Mouse (Mus musculus) G1E (cell line): Measurements from ENCODE around the gene Nos1ap. TPM values are rescaled to one million over a fixed set of nuclear protein-coding genes. Genes with fewer than 3 reads are reported as not detected.

Source experiments
- ATAC-seq: 2 replicates; pipeline ENCODE4 v1.8.0; 2016; ENCODE audit warnings: mild to moderate bottlenecking; ENCODE audit not compliant: insufficient number of reproducible peaks, poor library complexity, low FRiP score, severe bottlenecking; ENCODE audit errors: extremely low read depth
- DNase-seq: peaks from one replicate; pipeline ENCODE4 v3.0.0; 2012; ENCODE audit warnings: low spot score
- H3K27me3 ChIP-seq: 2 replicates; pipeline ENCODE4 v1.6.1; 2012; ENCODE audit warnings: mild to moderate bottlenecking, low read length, inconsistent platforms; ENCODE audit not compliant: insufficient read depth
- H3K36me3 ChIP-seq: replicated peaks from 2 replicates; pipeline ENCODE3; 2012; ENCODE audit warnings: mild to moderate bottlenecking, inconsistent platforms
- H3K4me1 ChIP-seq: 2 replicates; pipeline ENCODE4 v1.6.1; 2012; ENCODE audit warnings: low read depth, low read length, inconsistent platforms, mixed read lengths; ENCODE audit not compliant: insufficient read depth
- H3K4me3 ChIP-seq: 2 replicates; pipeline ENCODE4 v1.5.1; 2012; ENCODE audit warnings: low read depth, mild to moderate bottlenecking, inconsistent platforms, low read length, moderate library complexity, mixed read lengths
- H3K9me3 ChIP-seq: replicated peaks from 2 replicates; pipeline ENCODE4 v1.6.1; 2012; ENCODE audit warnings: inconsistent platforms
- CTCF ChIP-seq: IDR thresholded peaks from 2 replicates; pipeline ENCODE4 v1.5.1; 2012; ENCODE audit warnings: low read depth, low read length, inconsistent platforms, mixed read lengths
- GATA1 ChIP-seq: IDR thresholded peaks from 2 replicates; pipeline ENCODE4 v1.6.1; 2012; ENCODE audit warnings: borderline replicate concordance, low read length, inconsistent platforms, mixed read lengths
- GATA2 ChIP-seq: IDR thresholded peaks from 2 replicates; pipeline ENCODE4 v1.6.1; 2012; ENCODE audit warnings: low read depth, low read length, inconsistent platforms, borderline replicate concordance
- POLR2AphosphoS5 ChIP-seq: IDR thresholded peaks from 2 replicates; pipeline ENCODE4 v1.6.1; 2012; ENCODE audit warnings: low read depth, low read length, inconsistent platforms; ENCODE audit not compliant: insufficient replicate concordance
- TAL1 ChIP-seq: conservative IDR thresholded peaks from 2 replicates; pipeline ENCODE4 v1.6.1; 2012; ENCODE audit warnings: low read depth, low read length, inconsistent platforms, mixed read lengths
- polyA plus RNA-seq: library from polyadenylated mRNA; stranded (reverse); fragments of >175 nt; gene quantifications from 2 replicates; pipeline ENCODE4 v1.2.3, GENCODE M21; 2012
- total RNA-seq, 2 experiments: library from RNA; stranded (forward) in 1 of 2; stranded (reverse) in 1 of 2; fragments of 200-1000 nt in 1 of 2; fragments of >200 nt in 1 of 2; fragmentation: Nextera tagmentation in 1 of 2; gene quantifications; 2 replicates each; pipeline ENCODE4 v1.2.3; 2014 to 2017

Gene Nos1ap
- total and polyA plus RNA-seq, 3 experiments = 1.6 to 18.2 (median 6.1) TPM

GRCm38 (mm10) chr1:170580485-170581110 is 9.1 kb downstream of the Nos1ap start:
- H3K4me3 ChIP-seq = no peak overlapping the region
- H3K4me1 ChIP-seq = peaks cover 16% of the 10 kb centered on the region
- no peaks in the 10 kb centered on the region for H3K36me3 ChIP-seq
- DNase-seq = no peak
- peaks cover 8% of the 10 kb centered on the region for H3K27me3 ChIP-seq
- H3K9me3 ChIP-seq = peaks cover 4% of the 10 kb centered on the region
- TF ChIP-seq TAL1 (no peak), POLR2AphosphoS5 (no peak), CTCF (no peak), GATA1 (no peak), GATA2 (no peak)
- no peak for ATAC-seq

GRCm38 (mm10) chr1:170579476-170579875 is 10.2 kb downstream of the Nos1ap start:
- Histone ChIP-seq H3K9me3 (no peaks in the 10 kb centered on the region), H3K27me3 (peaks cover 8% of the 10 kb centered on the region), H3K36me3 (no peaks in the 10 kb centered on the region), H3K4me3 (no peak overlapping the region), H3K4me1 (peaks cover 21% of the 10 kb centered on the region)
- ATAC-seq (no peak), DNase-seq (no peak)
- TF ChIP-seq GATA2 = no peak
- TF ChIP-seq GATA1 = no peak
- TF ChIP-seq CTCF = no peak
- TF ChIP-seq TAL1 = no peak
- no peak for TF ChIP-seq POLR2AphosphoS5

DNA sequence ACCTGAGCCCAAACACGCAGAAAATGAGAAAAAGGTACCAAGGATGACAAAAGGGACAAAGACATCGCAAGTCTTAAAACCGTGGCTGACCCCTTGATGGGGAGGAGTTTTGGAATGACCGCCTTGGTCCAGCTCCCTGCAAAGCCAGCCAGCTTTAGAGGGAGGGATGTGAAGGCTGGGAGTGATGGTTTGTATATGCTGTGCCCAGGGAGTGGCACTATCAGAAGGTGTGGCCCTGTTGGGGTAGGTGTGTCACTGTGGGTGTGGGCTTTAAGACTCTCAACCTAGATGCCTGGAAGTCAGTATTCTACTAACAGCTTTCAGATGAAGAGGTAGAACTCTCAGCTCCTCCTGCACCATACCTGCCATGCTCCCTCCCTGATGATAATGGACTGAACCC is 10.6 kb downstream of the Nos1ap start:
- no peaks in the 10 kb centered on the region for H3K36me3 ChIP-seq
- DNase-seq (no peak), ATAC-seq (no peak)
- TF ChIP-seq GATA2 (no peak), CTCF (no peak), GATA1 (no peak), POLR2AphosphoS5 (no peak), TAL1 (no peak)
- H3K4me3 ChIP-seq = no peak overlapping the region
- H3K9me3 ChIP-seq = no peaks in the 10 kb centered on the region
- H3K27me3 ChIP-seq = peaks cover 8% of the 10 kb centered on the region
- peaks cover 21% of the 10 kb centered on the region for H3K4me1 ChIP-seq

- DNase-seq (no peak), ATAC-seq (no peak)
- Histone ChIP-seq H3K4me1 (peaks cover 18% of the 10 kb centered on the region), H3K36me3 (no peaks in the 10 kb centered on the region), H3K9me3 (peaks cover 3% of the 10 kb centered on the region; the same call in 1 of the 2 replicates), H3K4me3 (no peak overlapping the region), H3K27me3 (peaks cover 3% of the 10 kb centered on the region; the same call in 1 of the 2 replicates)
- TF ChIP-seq TAL1 (no peak), GATA2 (no peak), GATA1 (no peak), POLR2AphosphoS5 (no peak), CTCF (no peak)
Measured at GRCm38 (mm10) chr1:170576728-170577065, 13.0 kb downstream of the Nos1ap start.

GRCm38 (mm10) chr1:170576012-170576727 is 13.5 kb downstream of the Nos1ap start:
- Histone ChIP-seq H3K36me3 (no peaks in the 10 kb centered on the region), H3K4me3 (no peak overlapping the region), H3K4me1 (peaks cover 18% of the 10 kb centered on the region), H3K9me3 (peaks cover 3% of the 10 kb centered on the region; the same call in 1 of the 2 replicates), H3K27me3 (peaks cover 3% of the 10 kb centered on the region; the same call in 1 of the 2 replicates)
- ATAC-seq = no peak
- TF ChIP-seq TAL1 = no peak
- TF ChIP-seq POLR2AphosphoS5 = no peak
- no peak for TF ChIP-seq GATA2
- no peak for TF ChIP-seq GATA1
- TF ChIP-seq CTCF = no peak
- DNase-seq = no peak

DNA sequence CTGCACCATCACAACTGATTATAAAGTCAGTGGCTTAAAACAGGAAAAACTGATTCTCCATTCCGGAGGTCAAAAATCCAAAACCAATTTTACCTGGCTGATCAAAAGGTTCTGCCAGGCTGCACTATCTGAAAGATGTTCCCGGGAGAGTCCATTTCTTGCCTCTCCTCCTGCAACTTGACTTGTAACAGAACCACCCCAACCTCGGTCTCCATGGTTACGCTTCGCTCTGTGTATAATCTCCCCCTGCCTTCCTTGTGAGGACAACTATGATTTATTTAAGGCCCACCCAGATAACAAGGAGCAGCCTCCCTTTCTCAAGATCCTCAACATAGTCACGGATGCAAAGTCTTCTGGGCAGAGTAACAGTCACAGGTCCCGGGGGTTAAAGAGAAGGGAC is 16.5 kb downstream of the Nos1ap start:
- Histone ChIP-seq H3K9me3 (peaks cover 6% of the 10 kb centered on the region; the same call in 1 of the 2 replicates), H3K4me3 (no peak overlapping the region), H3K27me3 (peaks cover 5% of the 10 kb centered on the region; the same call in 1 of the 2 replicates), H3K36me3 (no peaks in the 10 kb centered on the region), H3K4me1 (peaks cover 18% of the 10 kb centered on the region)
- no peak for DNase-seq
- TF ChIP-seq CTCF (no peak), TAL1 (no peak), POLR2AphosphoS5 (no peak), GATA2 (no peak), GATA1 (no peak)
- ATAC-seq = no peak
